Mouse (Mus musculus) stomach, adult 2 months (tissue): ENCODE data around the gene Trim45. TPM values are rescaled to one million over a fixed set of nuclear protein-coding genes. Genes with fewer than 3 reads are reported as not detected.

Experiments used
- polyA plus RNA-seq: library from polyadenylated mRNA; depleted of rRNA; stranded (reverse); fragments of >200 nt; gene quantifications from 2 replicates; pipeline ENCODE4 v1.2.3, GENCODE M21; 2012; rRNA removed

Gene Trim45
- 0.89 and 1.1 TPM in 2 replicates for polyA plus RNA-seq

GRCm38 (mm10) chr3:100921825-100922505 is at the start of gene Trim45:
Trim45 (plus strand) TSS chr3:100922202.

GRCm38 (mm10) chr3:100969176-100969917 is 47.3 kb downstream of the Trim45 start, which contains the start of gene Ttf2:
Ttf2 (minus strand) TSS chr3:100969663.

Other genes with a start within 250 kb of the Trim45 start
- 9.5 and 22.9 TPM in 2 replicates for gene Man1a2, start 236.7 kb upstream of the Trim45 start, polyA plus RNA-seq
- gene Vtcn1, start 96.7 kb upstream of the Trim45 start, polyA plus RNA-seq, result 0.19 and 0.36 TPM in 2 replicates
- 0.81 and 0.92 TPM in 2 replicates for gene Ttf2, start 47.5 kb downstream of the Trim45 start, polyA plus RNA-seq
- 0.13 and 0.19 TPM in 2 replicates for gene Cd101, start 107.4 kb downstream of the Trim45 start, polyA plus RNA-seq
- gene Ptgfrn, start 188.1 kb downstream of the Trim45 start, polyA plus RNA-seq, result 12.3 and 14.8 TPM in 2 replicates